Mouse (Mus musculus): ENCODE data around the gene Cryz.

DNA sequence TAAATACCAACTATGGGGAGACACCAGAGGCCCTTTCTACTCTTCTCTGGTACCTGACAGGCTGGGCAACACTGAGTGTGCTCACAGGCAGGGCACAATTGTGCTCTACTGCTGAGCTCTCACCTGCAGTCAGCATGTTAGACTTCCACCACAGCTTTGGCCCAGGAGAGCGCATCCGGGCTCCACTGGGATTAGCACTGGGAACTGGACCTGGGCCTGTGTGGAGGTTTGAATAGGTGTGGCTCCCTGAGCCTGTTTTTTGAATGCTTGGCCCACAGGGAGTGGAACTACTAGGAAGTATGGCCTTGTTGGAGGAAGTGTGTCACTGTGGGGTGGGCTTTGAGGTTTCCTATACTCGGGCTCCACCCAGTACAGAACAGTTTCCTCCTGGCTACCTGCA is 4.9 kb upstream of the Cryz start:
- TF ChIP-seq CTCF (IDR thresholded peaks at IDR 0.05; ENCODE audit: insufficient read depth, low read length) (no peak), POLR2A (IDR thresholded peaks at IDR 0.05; ENCODE audit: borderline replicate concordance, extremely low read depth, low read depth, low read length) (no peak)
